Mouse (Mus musculus): ENCODE data around the gene Pcid2. TPM values are rescaled to one million over a fixed set of nuclear protein-coding genes. Genes with fewer than 3 reads are reported as not detected.

Pcid2 gene
- total RNA-seq (2023) = 38.9 TPM

DNA sequence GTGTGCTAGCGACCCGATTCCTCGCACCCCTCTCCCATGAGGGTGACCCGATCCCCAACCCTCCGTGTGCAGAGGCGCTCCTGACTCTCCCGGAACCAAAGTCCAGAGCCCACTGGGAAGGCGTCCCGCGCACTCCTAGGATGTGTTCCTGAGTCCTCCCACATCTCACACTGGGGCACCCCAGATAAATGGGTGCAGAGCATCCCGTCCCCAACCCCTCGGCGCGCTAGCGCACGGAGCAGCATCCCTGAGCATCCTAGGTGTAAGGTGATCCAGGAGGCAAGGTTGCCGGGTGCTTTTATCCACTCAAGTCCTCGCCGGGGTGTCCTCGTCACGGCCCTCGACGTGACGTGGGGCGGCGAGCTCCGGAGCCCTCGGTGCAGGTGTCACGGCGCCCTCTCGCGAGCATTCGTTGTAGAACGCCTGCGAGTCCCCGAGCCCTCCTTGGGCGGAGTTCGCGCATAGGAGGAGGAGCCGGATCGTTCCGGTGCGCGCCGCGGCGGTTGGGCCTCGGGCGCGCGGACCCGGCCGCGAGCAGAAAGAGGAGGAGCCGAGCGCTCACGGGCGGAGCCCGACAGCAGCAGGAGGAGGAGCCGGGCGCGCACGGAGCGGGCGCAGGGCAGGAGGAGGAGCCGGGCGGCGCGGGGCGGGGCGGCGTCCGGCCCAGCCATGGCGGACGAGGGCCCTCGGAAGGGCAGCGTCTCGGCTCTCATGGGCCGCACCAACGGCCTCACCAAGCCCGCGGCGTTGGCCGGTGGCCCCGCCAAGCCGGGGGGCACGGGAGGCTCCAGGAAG lies at the start of gene Pcid2, which contains the start of gene Cul4a:
Gene Pcid2, minus strand, starts transcription at position 373 of the 795 bp plus-strand sequence.
Gene Cul4a, plus strand, starts transcription at position 535 of the 795 bp plus-strand sequence.

DNA sequence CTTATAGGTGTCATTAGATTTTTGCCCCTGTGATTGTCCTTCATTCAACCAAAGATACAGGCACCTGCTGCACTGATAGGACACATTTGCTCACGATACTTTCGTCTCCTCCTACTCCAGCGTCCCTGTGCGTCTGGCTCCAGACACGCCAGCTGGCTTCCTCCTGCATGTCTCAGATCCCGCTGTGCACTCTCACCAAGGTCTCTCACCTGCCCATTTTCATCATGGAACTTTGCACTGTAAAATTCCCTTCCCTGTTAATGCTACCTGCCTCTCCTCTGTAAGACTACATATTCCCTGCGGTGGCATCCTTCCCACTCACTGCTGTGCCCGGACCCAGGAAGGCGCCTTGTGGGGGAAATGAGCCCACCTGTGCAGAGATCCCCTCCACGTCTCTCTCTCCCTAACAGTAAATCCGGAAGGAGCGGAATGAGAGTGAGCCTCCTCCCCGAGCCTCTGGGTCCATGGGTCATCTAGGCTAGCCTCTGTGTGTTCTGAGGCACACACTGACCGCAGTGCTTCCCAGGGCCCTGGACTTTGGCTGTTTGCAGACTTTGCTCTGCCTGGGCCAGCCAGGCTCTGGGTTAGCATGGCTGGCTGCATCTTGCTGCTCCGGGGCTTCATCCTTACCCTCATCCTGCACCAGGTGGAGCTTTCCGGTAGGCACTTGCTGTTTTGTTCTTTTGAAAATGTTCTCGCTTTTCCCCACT lies 44.7 kb downstream of the Pcid2 start, which contains the start of gene Proz:
Gene Proz, plus strand, starts transcription at position 474 of the 710 bp plus-strand sequence.

DNA sequence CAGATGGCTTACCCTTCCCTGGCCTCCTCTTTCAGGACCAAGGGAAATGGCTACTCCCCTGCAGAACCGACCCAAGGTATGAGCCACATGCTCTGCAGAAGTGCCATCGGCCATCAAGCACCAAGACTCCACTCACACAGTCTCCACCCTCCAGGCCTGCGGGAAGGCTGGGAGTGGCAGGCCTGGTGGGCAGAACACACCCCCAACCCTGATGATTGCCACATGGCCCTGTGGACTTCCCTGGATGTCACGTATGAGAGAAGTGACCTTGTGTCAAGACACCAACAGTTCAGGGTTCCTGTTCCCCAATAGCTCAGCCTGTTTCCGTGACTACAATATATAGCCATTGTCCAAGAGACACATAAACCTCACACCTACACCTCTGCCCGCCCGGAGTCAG lies 68.2 kb downstream of the Pcid2 start, which contains the start of gene F10:
Gene F10, plus strand, starts transcription at position 294 of the 400 bp plus-strand sequence.

Other genes starting within 250 kb of the Pcid2 start
- gene Mcf2l, start 231.7 kb downstream of the Pcid2 start, total RNA-seq (2023) = 0.38 TPM
- gene F7, start 79.4 kb downstream of the Pcid2 start, total RNA-seq (2023) = not detected
- not detected for gene F10, start 68.2 kb downstream of the Pcid2 start, total RNA-seq (2023)
- gene Proz, start 44.5 kb downstream of the Pcid2 start, total RNA-seq (2023) = not detected
- gene Cul4a, start 162 bp upstream of the Pcid2 start, total RNA-seq (2023) = 42.4 TPM
- 95.8 TPM for gene Lamp1, start 53.7 kb upstream of the Pcid2 start, total RNA-seq (2023)
- gene Grtp1, start 95.2 kb upstream of the Pcid2 start, total RNA-seq (2023) = not detected
- not detected for gene Adprhl1, start 148.7 kb upstream of the Pcid2 start, total RNA-seq (2023)
- 19.9 TPM for gene Dcun1d2, start 182.7 kb upstream of the Pcid2 start, total RNA-seq (2023)
- 21.3 TPM for gene Tmco3, start 182.7 kb upstream of the Pcid2 start, total RNA-seq (2023)
- gene Tfdp1, start 233.3 kb upstream of the Pcid2 start, total RNA-seq (2023) = 34.8 TPM